Mouse (Mus musculus) stomach, embryonic 15.5 days (tissue): ENCODE results near the gene Zc3h12a. TPM values are rescaled to one million over a fixed set of nuclear protein-coding genes. Genes with fewer than 3 reads are reported as not detected.

Experiments
- ATAC-seq: fragments of 200-750 bp; cut with Nextera tagmentation; 2 replicates; pipeline ENCODE4 v1.8.0; 2017; ENCODE audit warnings: low read depth, moderate number of reproducible peaks, moderate TSS enrichment; ENCODE audit not compliant: insufficient read depth, low FRiP score
- H3K27ac ChIP-seq: fragments of 300-500 bp; sonication (generic); 2 replicates; pipeline ENCODE4 v1.5.1; 2015; ENCODE audit warnings: mild to moderate bottlenecking, inconsistent platforms
- H3K27me3 ChIP-seq: fragments of 300-500 bp; sonication (generic); replicated peaks from 2 replicates; pipeline ENCODE4 v1.6.1; 2015; ENCODE audit warnings: inconsistent platforms
- H3K36me3 ChIP-seq: fragments of 300-500 bp; sonication (generic); 2 replicates; pipeline ENCODE4 v1.6.1; 2015; ENCODE audit warnings: inconsistent platforms
- H3K4me1 ChIP-seq: fragments of 300-500 bp; sonication (generic); 2 replicates; pipeline ENCODE4 v1.6.1; 2015; ENCODE audit warnings: inconsistent platforms
- H3K4me2 ChIP-seq: fragments of 300-500 bp; sonication (generic); 2 replicates; pipeline ENCODE4 v1.6.1; 2015; ENCODE audit warnings: mild to moderate bottlenecking, inconsistent platforms
- H3K4me3 ChIP-seq: fragments of 300-500 bp; sonication (generic); replicated peaks from 2 replicates; pipeline ENCODE4 v1.5.1; 2015; ENCODE audit warnings: inconsistent platforms
- H3K9ac ChIP-seq: fragments of 300-500 bp; sonication (generic); 2 replicates; pipeline ENCODE4 v1.6.1; 2015; ENCODE audit warnings: inconsistent platforms
- H3K9me3 ChIP-seq: fragments of 300-500 bp; sonication (generic); 2 replicates; pipeline ENCODE4 v1.6.1; 2016; ENCODE audit warnings: inconsistent platforms
- WGBS: fragments of 180-500 bp; shearing (Covaris S2); methylation state at CpG from one replicate; pipeline ENCODE4 v1.1.7; 2015; 5-methylcytosine and 5-hydroxymethylcytosine counted together
- polyA plus RNA-seq: library from polyadenylated mRNA; unstranded; fragments of >200 nt; fragmentation: Nextera tagmentation; extraction: Ambion mirVana; gene quantifications from 2 replicates; pipeline ENCODE4 v1.2.1, GENCODE M21; 2015

Gene Zc3h12a
- polyA plus RNA-seq, 1 experiment from 2014 or later = 1.5 TPM

DNA sequence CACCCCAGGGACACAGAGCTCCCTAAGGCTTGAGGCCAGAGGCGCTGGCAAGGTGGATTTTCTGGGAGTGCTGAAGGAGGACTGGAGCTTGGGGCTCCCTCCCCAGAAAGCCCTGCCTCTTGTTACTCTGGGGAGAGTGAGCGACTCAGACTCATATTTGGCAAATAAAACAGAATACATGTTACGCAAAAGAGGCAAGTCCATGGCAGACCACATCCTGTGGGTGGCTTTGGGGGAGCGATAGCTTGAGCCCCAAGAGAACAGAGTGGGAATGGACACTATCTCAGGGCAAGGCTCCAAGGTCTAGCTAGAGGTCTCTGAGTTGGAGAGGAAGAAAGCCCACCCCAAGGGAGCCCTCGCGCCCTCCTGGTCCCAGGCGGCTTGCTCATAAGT, 4.4 kb downstream of the Zc3h12a start:
- Histone ChIP-seq H3K4me3 (no peak overlapping the region), H3K27me3 (no peaks in the 10 kb centered on the region), H3K36me3 (0 out of 2 replicates have a peak, but pooled peaks cover 5% of the 10 kb centered on the region), H3K27ac (peak overlapping the region; percentile 84), H3K9me3 (no peaks in the 10 kb centered on the region), H3K9ac (no peak overlapping the region), H3K4me1 (peaks cover 51% of the 10 kb centered on the region), H3K4me2 (peak overlapping the region; percentile 32; the same call in 1 of the 2 replicates)
- no peak for ATAC-seq
- 65% methylated on average over 7 of the region's 7 CpGs for WGBS

DNA sequence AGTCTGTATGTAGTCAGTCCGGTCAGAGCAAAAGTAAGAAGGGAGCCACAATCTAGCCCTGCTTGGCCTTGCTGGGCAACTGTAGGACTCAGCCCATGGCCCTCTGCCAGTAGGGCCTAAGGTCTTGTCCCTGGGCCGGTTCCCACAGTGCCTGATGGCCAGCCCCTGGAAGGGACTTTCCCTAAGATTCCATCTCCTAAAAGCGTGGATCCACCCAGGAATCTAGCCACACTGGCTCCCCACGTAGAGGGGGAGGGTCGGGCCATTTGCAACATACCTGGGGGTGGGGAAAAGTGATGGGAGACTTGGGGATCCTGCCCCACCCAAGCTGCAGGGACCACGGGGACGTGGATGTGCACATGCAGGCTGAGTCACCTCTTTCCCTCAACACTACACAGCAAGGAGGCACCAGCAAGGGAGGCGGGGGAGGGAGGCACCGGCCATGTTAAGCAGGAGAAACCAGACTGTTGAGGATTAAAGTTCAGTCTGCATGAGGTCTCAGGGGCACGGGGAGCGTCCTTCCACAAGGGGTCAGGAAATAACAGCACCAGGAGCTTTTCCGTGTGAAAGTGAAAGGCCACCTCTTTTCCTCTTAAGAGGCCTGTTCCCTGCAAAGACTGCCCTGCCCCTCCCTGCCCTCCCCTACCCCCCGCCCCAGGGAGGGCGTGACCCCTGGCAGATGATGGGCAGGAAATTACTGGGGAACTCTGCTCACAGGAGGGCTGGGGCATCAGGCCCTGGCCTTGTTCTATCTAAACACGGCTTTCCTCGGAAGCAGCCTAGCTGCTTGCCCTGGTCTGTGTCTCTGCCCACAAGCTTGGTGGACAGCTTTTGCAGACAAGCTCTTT, 5.0 kb downstream of the Zc3h12a start:
- Histone ChIP-seq H3K27me3 (no peaks in the 10 kb centered on the region), H3K9ac (no peak overlapping the region)
- WGBS = 19% methylated on average over 16 of the region's 16 CpGs

DNA sequence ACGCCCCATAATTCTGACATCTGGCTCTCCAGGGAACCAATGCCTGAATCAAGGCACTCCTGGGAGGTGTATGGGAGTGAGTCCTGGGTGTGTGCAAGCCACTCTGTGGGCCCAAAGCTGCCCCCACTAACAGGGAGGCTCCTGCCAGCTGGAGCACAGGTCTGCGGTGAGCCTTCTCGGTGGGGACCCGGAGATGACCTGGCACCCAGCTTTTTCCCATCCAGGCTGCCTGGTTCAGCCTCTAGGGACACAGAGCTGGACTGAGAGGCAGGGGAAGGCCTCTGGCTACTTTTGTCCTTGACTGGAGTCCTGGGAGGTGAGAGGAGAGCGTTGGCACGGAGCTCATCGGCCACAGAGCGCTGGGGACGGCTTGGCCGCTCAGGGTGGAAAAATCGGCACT, 7.9 kb downstream of the Zc3h12a start:
- Histone ChIP-seq H3K27ac (no peak overlapping the region), H3K4me1 (peaks cover 54% of the 10 kb centered on the region), H3K9me3 (no peaks in the 10 kb centered on the region), H3K27me3 (no peaks in the 10 kb centered on the region), H3K4me3 (no peak overlapping the region), H3K4me2 (no peak overlapping the region), H3K9ac (no peak overlapping the region), H3K36me3 (0 out of 2 replicates have a peak, but pooled peaks cover 5% of the 10 kb centered on the region)
- no peak for ATAC-seq
- 92% methylated on average over 11 of the region's 11 CpGs for WGBS

More for the DNA sequence above, 5.0 kb downstream of the Zc3h12a start:
- Histone ChIP-seq H3K27ac (peak overlapping the region; percentile 84), H3K4me1 (peaks cover 47% of the 10 kb centered on the region), H3K9me3 (no peaks in the 10 kb centered on the region), H3K4me2 (peak overlapping the region; percentile 32), H3K36me3 (0 out of 2 replicates have a peak, but pooled peaks cover 5% of the 10 kb centered on the region), H3K4me3 (no peak overlapping the region)
- peak; percentile 65 for ATAC-seq

DNA sequence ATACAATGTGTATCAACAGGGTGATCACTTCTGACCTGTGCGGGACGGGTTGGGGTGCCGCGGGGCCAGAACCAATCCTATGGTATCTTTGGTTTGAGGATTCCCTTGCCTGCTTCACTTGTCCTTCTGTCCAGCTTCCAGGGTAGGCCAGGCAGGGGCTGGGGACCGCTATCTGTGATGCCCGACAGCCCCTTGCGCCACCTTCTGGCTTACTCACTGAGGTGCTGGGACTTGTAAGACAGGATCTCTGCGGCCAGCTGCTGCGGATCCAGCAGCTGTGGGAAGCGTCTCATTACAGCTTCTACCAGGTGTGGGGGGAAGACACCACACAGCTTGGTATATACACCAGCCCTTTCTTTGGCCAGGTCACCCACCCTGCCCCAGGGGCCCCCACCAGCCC, 8.6 kb downstream of the Zc3h12a start:
- ATAC-seq = no peak

DNA sequence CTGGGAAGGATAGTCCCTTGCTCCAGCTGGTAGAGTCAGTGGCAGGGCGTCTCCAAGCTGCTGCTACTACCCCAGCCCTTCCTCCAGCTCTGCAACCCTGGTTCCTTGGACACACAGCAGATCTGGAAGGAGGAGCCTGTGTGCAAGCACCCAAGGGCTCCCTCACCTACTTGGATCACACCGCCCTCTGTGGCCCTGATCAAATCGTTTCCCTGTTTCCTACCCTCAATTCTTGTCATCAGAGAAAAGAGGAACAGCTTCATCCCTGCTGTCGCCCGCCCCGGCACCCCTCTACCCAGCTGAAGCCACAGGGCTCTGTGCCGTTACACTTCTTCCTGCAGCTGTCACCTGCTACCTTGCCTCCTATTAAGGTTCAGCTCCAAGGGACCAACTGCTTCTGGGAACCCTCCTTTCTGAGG, 9.7 kb downstream of the Zc3h12a start:
- Histone ChIP-seq H3K4me3 (no peak overlapping the region), H3K27me3 (no peaks in the 10 kb centered on the region), H3K36me3 (0 out of 2 replicates have a peak, but pooled peaks cover 5% of the 10 kb centered on the region), H3K4me1 (peaks cover 38% of the 10 kb centered on the region), H3K27ac (peak overlapping the region; percentile 16; the same call in 1 of the 2 replicates), H3K4me2 (no peak overlapping the region), H3K9me3 (no peaks in the 10 kb centered on the region), H3K9ac (no peak overlapping the region)
- 82% methylated on average over 7 of the region's 7 CpGs for WGBS
- ATAC-seq = no peak

More for the DNA sequence above, 8.6 kb downstream of the Zc3h12a start:
- Histone ChIP-seq H3K36me3 (0 out of 2 replicates have a peak, but pooled peaks cover 5% of the 10 kb centered on the region), H3K27me3 (no peaks in the 10 kb centered on the region), H3K9ac (no peak overlapping the region), H3K4me1 (peaks cover 49% of the 10 kb centered on the region), H3K9me3 (no peaks in the 10 kb centered on the region), H3K4me3 (no peak overlapping the region), H3K27ac (no peak overlapping the region), H3K4me2 (no peak overlapping the region)
- WGBS = 43% methylated on average over 10 of the region's 10 CpGs

DNA sequence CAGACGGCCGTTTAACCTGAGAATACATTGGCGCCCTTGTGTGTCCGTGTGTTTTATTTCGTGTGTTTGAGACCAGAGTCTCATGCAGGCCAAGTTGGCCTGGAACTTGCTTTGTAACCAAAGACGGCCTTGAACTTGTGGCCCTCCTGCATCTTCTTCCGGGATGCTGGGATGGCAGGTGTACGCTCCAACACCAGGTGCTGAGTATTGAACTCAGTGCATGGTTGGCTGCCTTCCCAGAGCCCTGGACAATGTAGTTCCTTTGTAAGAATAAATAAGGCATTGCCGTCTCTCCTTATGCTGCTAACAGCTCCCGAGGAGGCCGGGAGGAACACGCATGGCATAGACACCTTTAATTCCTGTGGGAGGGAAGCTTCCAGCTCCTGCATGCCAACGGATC, 10.7 kb downstream of the Zc3h12a start:
- ATAC-seq = no peak
- H3K36me3 ChIP-seq = 0 out of 2 replicates have a peak, but pooled peaks cover 5% of the 10 kb centered on the region

DNA sequence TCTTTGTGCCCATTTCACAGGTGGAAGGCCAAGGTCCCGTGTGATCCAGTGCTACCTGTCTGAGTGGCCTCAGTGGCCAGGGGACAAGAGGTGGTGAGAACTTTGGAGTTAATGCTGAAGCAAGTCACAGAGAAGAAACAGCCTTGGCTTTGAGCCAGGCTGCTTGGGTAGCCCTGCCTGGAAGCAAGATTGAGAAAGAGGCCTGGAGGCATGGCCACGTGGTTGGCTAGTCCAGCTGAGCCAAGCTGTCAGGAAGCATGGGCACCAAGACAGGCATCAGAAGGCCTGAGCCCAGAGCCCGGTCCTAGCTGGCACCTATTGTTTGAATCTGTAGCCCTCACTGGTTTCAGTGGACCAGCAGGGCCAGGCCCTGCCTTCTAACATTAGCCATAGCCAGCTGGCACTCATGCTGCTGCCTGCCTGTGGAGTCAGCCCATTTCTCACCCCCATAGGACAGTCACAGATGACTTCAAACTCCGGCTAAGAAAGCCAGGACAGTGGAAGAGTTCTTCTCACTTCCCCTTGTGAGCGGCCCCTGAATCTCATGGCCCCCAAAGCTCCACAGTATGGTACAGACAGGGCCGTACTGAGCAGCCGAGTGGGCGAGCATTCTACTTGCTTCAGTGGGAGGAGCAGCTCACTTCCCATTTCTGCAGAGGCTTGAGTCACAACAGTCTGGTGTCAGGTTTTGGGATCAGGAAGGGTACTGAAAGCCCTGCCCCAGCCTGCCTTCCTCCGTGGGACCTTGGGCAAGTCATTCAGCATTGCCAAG, 11.4 kb downstream of the Zc3h12a start:
- H3K27ac ChIP-seq = peak overlapping the region; percentile 53
- no peak for ATAC-seq

More for the DNA sequence above, 10.7 kb downstream of the Zc3h12a start:
- Histone ChIP-seq H3K9ac (no peak overlapping the region), H3K9me3 (no peaks in the 10 kb centered on the region), H3K27me3 (no peaks in the 10 kb centered on the region), H3K4me1 (peaks cover 28% of the 10 kb centered on the region), H3K4me2 (no peak overlapping the region), H3K4me3 (no peak overlapping the region), H3K27ac (peak overlapping the region; percentile 44; the same call in 1 of the 2 replicates)
- 58% methylated on average over 13 of the region's 13 CpGs for WGBS

DNA sequence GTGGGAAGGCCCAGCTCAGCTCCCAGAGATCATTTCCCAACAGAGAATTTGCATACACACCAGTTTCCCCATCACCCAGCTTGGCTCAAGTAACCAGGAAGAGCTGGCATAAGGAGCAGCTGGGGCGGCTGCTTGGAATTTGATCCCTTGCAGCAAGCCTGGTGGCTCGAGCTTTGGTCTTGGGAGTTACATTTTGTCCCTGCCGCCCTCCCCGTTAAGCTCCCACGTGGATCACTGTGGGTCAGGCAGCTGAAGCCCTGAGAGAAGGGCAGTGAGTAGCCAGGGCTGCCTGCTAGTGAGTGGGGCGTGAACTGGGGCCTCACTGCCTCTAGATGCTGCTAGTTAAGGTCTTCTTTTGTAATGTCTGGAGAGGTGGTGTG, 11.9 kb downstream of the Zc3h12a start:
- Histone ChIP-seq H3K27ac (peak overlapping the region; percentile 2; the same call in 1 of the 2 replicates), H3K4me1 (peaks cover 27% of the 10 kb centered on the region), H3K9ac (no peak overlapping the region), H3K9me3 (no peaks in the 10 kb centered on the region), H3K4me2 (no peak overlapping the region), H3K36me3 (peaks cover 8% of the 10 kb centered on the region; the same call in 1 of the 2 replicates), H3K4me3 (no peak overlapping the region), H3K27me3 (no peaks in the 10 kb centered on the region)
- ATAC-seq = no peak
- 37% methylated on average over 6 of the region's 6 CpGs for WGBS

More for the DNA sequence above, 11.4 kb downstream of the Zc3h12a start:
- no peaks in the 10 kb centered on the region for H3K9me3 ChIP-seq
- H3K27me3 ChIP-seq = no peaks in the 10 kb centered on the region
- H3K4me2 ChIP-seq = no peak overlapping the region
- WGBS = 62% methylated on average over 9 of the region's 9 CpGs
- no peak overlapping the region for H3K9ac ChIP-seq
- H3K36me3 ChIP-seq = peaks cover 8% of the 10 kb centered on the region; the same call in 1 of the 2 replicates
- H3K4me3 ChIP-seq = no peak overlapping the region
- H3K4me1 ChIP-seq = peaks cover 27% of the 10 kb centered on the region

DNA sequence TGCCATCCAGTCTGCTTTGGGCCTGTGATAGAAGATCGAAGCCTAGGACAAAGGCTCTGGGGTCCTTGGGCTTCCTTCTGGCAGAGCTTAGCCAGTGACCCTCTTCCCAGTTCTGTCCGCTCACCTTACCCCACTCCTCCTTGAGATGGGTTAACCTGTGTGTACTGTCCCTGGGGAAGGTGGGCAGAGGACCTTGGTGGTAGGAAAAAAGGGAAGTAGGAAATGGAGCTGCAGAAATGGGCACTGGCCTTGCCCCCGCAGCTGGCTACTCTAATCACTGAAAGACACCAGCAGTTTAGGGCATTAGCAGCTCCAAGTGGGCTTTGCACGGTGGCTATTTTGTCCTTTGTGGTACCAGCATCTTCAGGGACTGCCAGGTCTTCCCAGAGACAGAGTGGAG, 12.6 kb downstream of the Zc3h12a start:
- Histone ChIP-seq H3K4me2 (no peak overlapping the region), H3K9ac (no peak overlapping the region)
- WGBS = 80% methylated on average over 4 of the region's 4 CpGs

DNA sequence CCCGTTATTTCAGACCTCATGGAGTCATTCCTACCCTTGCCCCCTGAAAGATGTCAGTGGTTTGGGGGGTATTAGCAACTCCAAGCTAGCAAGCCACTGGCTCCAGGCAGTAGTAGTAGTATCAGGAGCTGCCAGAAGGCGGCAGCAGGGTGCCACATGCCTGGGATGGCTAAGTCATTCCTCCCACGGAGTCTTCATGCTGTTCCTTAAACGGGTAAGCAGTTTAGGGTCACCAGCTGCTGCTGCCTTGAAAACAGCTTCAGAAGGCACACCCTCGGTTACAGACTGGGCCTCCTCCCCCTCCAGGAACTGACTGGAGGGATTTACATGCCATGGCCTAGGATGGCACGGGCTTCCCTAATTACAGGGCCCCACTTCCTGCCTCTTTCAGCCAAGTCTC, 13.0 kb downstream of the Zc3h12a start:
- Histone ChIP-seq H3K9ac (no peak overlapping the region), H3K36me3 (peaks cover 13% of the 10 kb centered on the region; the same call in 1 of the 2 replicates), H3K4me1 (peaks cover 27% of the 10 kb centered on the region), H3K27me3 (no peaks in the 10 kb centered on the region), H3K4me2 (no peak overlapping the region), H3K9me3 (no peaks in the 10 kb centered on the region), H3K4me3 (no peak overlapping the region), H3K27ac (peak overlapping the region; percentile 35; the same call in 1 of the 2 replicates)
- peak; percentile 32; the same call in 1 of the 2 replicates for ATAC-seq
- 5% methylated on average over 6 of the region's 6 CpGs for WGBS

More for the DNA sequence above, 12.6 kb downstream of the Zc3h12a start:
- H3K9me3 ChIP-seq = no peaks in the 10 kb centered on the region
- H3K27ac ChIP-seq = peak overlapping the region; percentile 35; the same call in 1 of the 2 replicates
- H3K4me1 ChIP-seq = peaks cover 27% of the 10 kb centered on the region
- no peak for ATAC-seq
- H3K27me3 ChIP-seq = no peaks in the 10 kb centered on the region
- peaks cover 12% of the 10 kb centered on the region; the same call in 1 of the 2 replicates for H3K36me3 ChIP-seq
- H3K4me3 ChIP-seq = no peak overlapping the region

DNA sequence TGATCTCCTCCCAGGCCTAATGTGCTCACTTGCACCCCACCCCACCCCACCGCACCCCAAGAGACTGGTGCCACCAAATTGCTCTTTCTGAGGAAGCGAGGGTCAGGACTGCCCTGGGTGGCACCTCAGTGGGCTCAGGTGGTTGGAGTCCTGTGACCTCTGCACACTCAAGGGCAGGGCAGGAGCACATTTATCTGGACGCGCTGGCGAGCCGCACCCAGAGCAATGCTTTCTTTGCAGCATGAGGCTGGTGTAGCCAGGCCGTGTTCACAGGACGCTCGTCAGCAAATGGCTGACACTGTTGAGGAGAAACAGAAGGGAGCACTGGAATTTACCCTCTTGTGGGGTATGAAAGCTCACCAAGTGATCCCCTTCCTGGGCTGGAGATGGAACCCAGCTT, 22.3 kb downstream of the Zc3h12a start:
- H3K36me3 ChIP-seq = peaks cover 33% of the 10 kb centered on the region
- no peak for ATAC-seq
- H3K4me3 ChIP-seq = no peak overlapping the region
- H3K9me3 ChIP-seq = no peaks in the 10 kb centered on the region
- H3K27me3 ChIP-seq = no peaks in the 10 kb centered on the region
- no peak overlapping the region for H3K27ac ChIP-seq
- 84% methylated on average over 9 of the region's 9 CpGs for WGBS
- no peak overlapping the region for H3K9ac ChIP-seq
- H3K4me1 ChIP-seq = no peaks in the 10 kb centered on the region
- H3K4me2 ChIP-seq = no peak overlapping the region
